Mouse (Mus musculus): ENCODE results near the gene Hoxa1.

The Hoxa1 gene

DNA sequence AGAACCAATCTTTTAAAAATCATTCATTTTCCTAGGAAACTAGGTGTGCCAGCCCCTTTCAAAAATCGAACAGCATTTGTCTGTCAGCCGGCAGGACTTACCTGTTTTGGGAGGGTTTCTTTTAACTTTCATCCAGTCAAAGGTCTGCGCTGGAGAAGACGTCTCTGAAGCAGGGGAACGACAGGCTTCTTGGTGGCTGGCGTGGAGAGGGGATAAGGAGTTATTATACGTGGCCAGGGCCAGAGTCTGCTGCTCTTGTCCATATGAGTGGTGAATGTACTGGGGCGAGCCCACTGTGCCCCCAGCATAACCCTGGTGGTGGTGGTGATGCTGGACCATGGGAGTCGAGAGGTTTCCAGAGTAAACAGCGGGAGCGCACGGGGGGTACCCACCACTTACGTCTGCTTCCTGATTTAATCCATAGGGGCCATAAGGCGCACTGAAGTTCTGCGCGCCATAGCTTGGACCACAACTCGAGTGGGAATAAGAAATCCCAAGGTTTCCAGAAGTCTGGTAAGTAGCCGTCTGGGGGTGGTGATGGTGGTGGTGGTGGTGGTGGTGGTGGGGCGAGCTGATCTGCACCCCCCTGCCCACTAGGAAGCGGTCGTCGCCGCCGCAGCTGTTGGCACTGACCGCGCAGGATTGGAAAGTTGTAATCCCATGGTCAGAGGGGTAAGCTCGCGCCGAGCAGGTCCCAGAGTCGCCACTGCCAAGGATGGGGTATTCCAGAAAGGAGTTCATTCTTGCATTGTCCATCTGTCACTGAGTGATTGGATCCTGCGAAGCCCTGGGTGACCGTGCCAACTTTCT, 446 bp downstream of the Hoxa1 start:
- no peak for DNase-seq (ENCODE audit: low read depth, low spot score)

DNA sequence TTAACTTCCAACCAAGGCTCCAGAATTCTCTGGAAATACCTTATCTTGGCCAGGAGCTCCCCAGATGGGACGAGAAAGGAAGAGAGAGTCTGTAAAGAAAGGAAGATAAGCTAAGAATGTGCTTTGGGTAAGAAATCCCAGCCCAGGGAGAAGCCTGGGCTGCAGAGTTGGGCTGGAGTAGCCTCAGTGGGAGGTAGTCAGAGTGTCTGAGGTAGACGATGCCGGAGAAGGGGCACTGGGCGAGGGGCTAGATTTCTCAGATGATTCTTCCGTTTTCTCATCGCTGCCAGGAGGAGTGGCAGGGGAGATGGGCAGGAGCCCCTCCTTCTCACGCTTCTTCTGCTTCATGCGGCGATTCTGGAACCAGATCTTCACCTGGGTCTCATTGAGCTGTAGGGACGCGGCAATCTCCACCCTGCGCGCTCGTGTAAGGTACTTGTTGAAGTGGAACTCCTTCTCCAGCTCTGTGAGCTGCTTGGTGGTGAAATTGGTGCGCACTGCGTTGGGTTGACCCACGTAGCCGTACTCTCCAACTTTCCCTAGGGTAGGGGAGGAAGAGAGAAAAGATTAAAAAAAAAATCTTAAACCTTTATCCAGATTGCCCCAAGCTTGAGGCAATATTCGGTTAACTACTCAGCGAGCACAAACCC, 1.4 kb downstream of the Hoxa1 start:
- DNase-seq (ENCODE audit: low read depth, low spot score) = no peak

GRCm38 (mm10) chr6:52155471-52155870, 2.6 kb downstream of the Hoxa1 start:
- DNase-seq (ENCODE audit: low read depth, low spot score) = no peak

GRCm38 (mm10) chr6:52154044-52154443, 4.1 kb downstream of the Hoxa1 start:
- DNase-seq (ENCODE audit: low read depth, low spot score) = no peak

DNA sequence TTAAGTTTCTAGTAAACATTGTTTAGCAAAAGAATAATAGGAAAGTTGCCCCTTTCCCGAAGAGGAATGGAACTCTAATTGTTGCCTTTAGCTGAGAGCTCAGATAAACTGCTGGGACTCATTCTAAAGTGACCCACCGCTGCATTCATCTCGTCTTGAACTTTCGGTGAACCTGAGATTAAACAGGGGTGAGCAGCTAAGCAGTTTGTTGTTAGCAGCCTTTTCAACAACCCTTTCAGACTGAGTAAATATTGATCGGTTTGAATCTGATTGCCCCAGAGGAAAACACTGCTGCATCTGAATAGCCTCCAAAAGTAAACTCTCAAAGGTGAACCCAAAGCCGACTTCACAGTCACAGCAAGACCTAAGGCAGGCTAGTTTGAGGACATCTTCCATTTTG, 4.8 kb downstream of the Hoxa1 start:
- no peak for DNase-seq (ENCODE audit: low read depth, low spot score)

DNA sequence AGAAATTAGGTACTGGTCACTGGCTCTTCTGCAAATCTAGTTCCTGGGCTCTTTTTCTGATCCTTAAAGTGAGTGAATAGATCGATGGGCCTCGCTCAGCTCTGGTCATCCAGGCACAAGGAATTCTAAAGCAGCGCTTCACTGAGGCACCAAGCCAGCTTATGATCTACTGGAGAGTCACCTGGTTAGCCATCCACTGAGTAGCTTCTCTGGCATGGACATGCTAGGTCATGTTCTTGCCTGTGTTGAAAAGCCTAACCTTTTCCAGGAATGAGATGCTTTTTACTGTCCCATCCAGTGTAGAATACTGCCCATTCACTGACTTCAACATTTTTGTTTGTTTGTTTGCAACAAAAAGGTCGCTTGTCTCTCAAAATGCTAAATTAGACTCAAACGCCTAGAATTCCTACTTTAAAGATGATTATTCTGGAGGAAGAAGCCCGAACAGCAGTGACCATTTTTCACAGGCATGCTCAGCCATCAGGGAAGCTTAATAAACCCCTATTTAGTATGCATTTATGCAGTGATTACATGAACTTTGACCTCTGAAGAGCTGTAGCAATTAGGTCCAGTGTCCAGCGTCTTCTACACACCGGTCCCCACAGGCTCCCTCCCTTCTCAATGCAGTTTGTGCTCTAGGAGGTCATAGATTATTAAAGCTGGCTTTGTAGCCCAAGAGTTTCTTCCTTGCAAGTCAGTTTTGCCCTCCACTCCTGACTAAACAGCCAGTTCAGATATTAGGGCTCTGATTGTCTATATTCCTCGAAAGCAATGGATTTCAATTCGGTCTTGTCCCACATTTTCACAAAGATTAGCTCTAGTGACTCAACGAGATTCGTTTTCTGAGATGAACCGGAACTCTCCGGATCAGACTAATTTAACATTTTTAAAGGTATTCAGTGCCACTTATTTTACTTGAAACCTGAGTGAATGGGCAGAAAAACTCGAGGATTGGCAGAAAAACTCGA, 5.6 kb downstream of the Hoxa1 start:
- no peak for DNase-seq (ENCODE audit: low read depth, low spot score)

- DNase-seq (ENCODE audit: low read depth, low spot score) = no peak
These were observed 6.5 kb downstream of the Hoxa1 start for GRCm38 (mm10) chr6:52151571-52151970.

DNA sequence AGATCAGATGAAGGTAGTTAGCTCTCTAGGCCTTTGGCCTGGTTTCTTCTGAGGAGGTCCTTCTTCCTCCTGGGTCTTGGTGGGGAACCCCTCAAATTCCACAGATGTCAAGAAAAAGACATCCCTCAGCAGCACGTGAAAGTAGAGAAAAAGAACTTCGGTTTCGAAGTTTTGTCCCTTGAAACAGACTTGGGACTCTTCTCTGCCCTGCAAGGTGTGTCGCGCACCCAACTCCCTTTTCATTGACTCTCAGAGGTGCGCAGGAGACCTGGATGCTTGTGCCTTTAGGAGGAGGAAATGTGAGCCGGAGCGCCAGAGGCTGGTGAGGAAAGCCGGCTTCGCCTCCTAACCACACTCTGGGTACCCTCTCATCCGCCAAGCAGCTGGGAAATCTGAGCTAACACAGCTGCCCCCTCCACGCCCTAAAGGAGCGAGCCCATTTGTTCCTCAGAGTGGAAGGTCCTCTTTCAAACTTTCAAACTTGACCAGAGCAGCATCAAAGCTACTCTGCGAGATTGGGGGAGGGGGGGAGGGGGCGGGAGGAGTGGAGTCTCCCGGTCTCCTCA, 7.6 kb downstream of the Hoxa1 start:
- DNase-seq (ENCODE audit: low read depth, low spot score) = no peak

GRCm38 (mm10) chr6:52139115-52139514, 19.0 kb downstream of the Hoxa1 start:
- no peak for DNase-seq (ENCODE audit: low read depth, low spot score)

DNA sequence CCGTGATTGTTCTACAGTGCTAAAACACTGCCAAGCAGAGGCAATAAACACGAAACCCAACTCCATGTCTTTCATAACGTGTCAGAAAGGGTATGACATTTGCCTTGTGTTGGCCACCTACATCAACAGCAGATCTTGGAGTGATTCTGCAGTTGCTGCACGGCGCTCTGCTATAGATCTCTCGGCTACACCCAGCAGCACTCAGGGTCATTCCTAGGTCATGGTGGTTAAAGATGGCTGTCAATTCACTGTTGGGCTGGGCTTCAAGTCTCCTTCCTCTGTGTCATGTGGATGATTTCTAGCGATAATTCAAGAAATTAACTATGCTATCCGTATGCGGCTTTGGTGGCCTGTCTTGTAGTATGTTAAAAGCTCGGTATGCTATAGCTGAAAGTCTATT, 19.5 kb downstream of the Hoxa1 start:
- no peak for DNase-seq (ENCODE audit: low read depth, low spot score)

GRCm38 (mm10) chr6:52137841-52138535, 20.1 kb downstream of the Hoxa1 start:
- DNase-seq (ENCODE audit: low read depth, low spot score) = no peak

- DNase-seq (ENCODE audit: low read depth, low spot score) = no peak
These were observed 34.4 kb downstream of the Hoxa1 start for GRCm38 (mm10) chr6:52123673-52124072.

- no peak for DNase-seq (ENCODE audit: low read depth, low spot score)
These were observed 36.9 kb downstream of the Hoxa1 start for GRCm38 (mm10) chr6:52121173-52121572.

DNA sequence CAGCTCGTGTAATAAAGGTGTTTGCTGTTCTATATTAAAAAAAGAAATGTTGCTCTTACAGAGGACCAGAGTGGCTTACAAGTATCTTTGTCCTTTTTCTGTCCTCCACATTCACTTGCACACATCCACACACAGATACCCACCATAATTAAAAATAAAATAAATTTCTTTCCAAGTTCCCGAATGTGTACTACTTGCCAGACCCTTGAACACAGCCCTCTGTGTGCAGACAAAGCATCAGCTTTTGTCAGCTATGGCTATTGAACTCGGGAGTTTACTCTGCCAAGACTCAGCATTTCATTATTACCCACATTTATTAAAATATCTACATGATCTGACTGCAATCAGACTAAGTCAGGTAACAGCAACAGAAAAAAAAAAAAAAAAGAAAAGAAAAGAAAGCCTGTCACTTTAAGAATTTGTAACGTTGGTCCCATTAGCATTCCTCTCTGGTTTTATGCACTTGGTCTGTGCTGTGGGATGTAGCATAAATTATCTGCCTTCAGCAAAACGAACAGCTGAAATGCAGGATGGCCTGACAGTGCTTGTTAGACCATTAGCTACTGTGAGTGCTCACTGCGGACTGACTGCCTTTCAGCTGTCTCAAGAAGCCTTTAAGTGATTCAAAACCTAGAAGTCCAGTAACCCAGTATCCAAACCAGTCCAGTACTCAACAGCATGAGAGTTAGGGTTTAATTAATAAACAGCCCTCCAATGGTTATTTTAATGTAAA, 39.0 kb downstream of the Hoxa1 start:
- DNase-seq (ENCODE audit: low read depth, low spot score) = peak; percentile 18

GRCm38 (mm10) chr6:52115899-52116298, 42.2 kb downstream of the Hoxa1 start:
- no peak for DNase-seq (ENCODE audit: low read depth, low spot score)

GRCm38 (mm10) chr6:52111846-52112245, 46.3 kb downstream of the Hoxa1 start:
- DNase-seq (ENCODE audit: low read depth, low spot score) = no peak

- no peak for DNase-seq (ENCODE audit: low read depth, low spot score)
These were observed 50.7 kb downstream of the Hoxa1 start for GRCm38 (mm10) chr6:52107400-52107799.

DNA sequence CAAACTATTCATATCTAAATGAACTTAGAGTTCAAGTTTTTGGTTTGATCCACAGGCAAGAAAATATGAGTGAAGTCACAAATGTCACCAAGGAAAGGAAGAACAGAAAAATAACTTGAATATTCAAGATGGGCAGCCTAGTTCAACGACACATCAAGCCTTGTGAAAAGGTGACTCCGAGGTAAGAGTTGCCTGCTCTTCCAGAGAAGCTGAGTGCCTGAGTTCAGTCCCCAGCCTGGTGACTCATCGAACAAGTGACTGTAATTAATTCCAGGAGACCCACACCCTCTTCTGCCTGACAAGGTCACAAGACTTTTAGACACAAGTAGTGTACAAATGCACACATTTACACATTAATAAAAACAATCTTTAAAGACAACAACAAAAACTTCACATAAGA, 51.4 kb downstream of the Hoxa1 start:
- DNase-seq (ENCODE audit: low read depth, low spot score) = no peak

DNA sequence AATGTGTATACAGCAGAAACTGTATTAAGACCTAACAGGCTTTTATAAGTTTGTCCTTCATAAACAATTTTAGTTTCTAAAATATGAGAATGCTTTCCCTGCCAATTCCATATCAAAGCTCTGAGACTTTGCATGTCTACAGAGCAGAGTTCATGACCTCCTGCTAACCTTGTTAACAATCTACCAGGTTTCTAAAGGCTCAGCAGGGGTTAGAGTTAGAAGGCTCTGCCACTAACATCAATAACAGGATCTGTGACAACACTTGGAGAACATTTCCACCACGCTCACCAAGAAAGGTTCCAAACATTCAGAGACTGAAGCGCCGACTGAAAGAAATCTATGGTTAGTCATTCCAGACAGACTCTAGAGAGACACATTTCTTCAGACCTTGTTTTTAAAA, 51.9 kb downstream of the Hoxa1 start:
- DNase-seq (ENCODE audit: low read depth, low spot score) = no peak
